Mouse (Mus musculus) left cerebral cortex, adult 2 months (tissue): ENCODE measurements around the gene Dnal1. TPM values are rescaled to one million over a fixed set of nuclear protein-coding genes. Genes with fewer than 3 reads are reported as not detected.

ENCODE experiments used
- DNase-seq, 2 experiments: peaks; one replicate each; pipeline ENCODE4 v3.0.0; 2021 to 2022; ENCODE audit warnings: low spot score in 2 of 2, mixed read lengths in 1 of 2; ENCODE audit errors: extremely low spot score in 1 of 2
- H3K27ac ChIP-seq: fragments of 200-600 bp; 2 replicates; pipeline ENCODE4 v1.8.1; 2022
- H3K4me3 ChIP-seq: fragments of 200-600 bp; 2 replicates; pipeline ENCODE4 v1.8.1; 2022
- CTCF ChIP-seq: fragments of 200-600 bp; IDR thresholded peaks from 2 replicates; pipeline ENCODE4 v1.8.1; 2022; ENCODE audit warnings: antibody characterized with exemption, mild to moderate bottlenecking, moderate library complexity
- intact Hi-C: fragments of 180-260 bp; cut with DNase I; formaldehyde crosslinking; loops from one replicate; pipeline ENCODE4 v1.15.1; 2025
- total RNA-seq, 2 experiments: library from RNA; stranded (reverse); gene quantifications; 2 replicates each; pipeline ENCODE4 v1.2.3; 2021

Dnal1 gene
- total RNA-seq, 2 experiments from 2014 or later: 94.4 to 103 TPM

GRCm38 (mm10) chr12:84154786-84155522 lies 40.8 kb downstream of the Dnal1 start:
- Histone ChIP-seq H3K27ac (no peak overlapping the region; the same call in 1 of the 2 replicates), H3K4me3 (no peak overlapping the region)
- DNase-seq: no peak
- no peak for TF ChIP-seq CTCF
- intact Hi-C loops: no loop called here

GRCm38 (mm10) chr12:84155523-84155871 lies 41.3 kb downstream of the Dnal1 start:
- intact Hi-C loops: no loop called here
- TF ChIP-seq CTCF: no peak
- no peak overlapping the region for H3K4me3 ChIP-seq
- DNase-seq: no peak
- H3K27ac ChIP-seq: no peak overlapping the region; the same call in 1 of the 2 replicates

GRCm38 (mm10) chr12:84156210-84156609 lies 42.0 kb downstream of the Dnal1 start:
- intact Hi-C loops: no loop called here
- TF ChIP-seq CTCF: no peak
- Histone ChIP-seq H3K27ac (no peak overlapping the region), H3K4me3 (no peak overlapping the region)
- no peak for DNase-seq

GRCm38 (mm10) chr12:84158156-84158555 lies 44.0 kb downstream of the Dnal1 start:
- no peak for DNase-seq
- Histone ChIP-seq H3K4me3 (no peak overlapping the region), H3K27ac (no peak overlapping the region)
- no peak for TF ChIP-seq CTCF
- intact Hi-C loops: no loop called here

- TF ChIP-seq CTCF: no peak
- Histone ChIP-seq H3K4me3 (no peak overlapping the region), H3K27ac (no peak overlapping the region)
- intact Hi-C loops: no loop called here
- no peak for DNase-seq
These were observed 46.3 kb downstream of the Dnal1 start for GRCm38 (mm10) chr12:84160491-84160890.

- DNase-seq: no peak
- H3K27ac ChIP-seq: no peak overlapping the region
- no peak overlapping the region for H3K4me3 ChIP-seq
- TF ChIP-seq CTCF: no peak
- intact Hi-C loops: no loop called here
These were observed 47.0 kb downstream of the Dnal1 start for GRCm38 (mm10) chr12:84161116-84161515.

- intact Hi-C loops: loop anchor here (2.0 kb wide), 1 partner anchor 87 kb away; no protein-coding TSS in a partner anchor
- Histone ChIP-seq H3K4me3 (no peak overlapping the region), H3K27ac (no peak overlapping the region)
- peak; percentile 39 for TF ChIP-seq CTCF
- DNase-seq: no peak
These were observed 47.7 kb downstream of the Dnal1 start for GRCm38 (mm10) chr12:84161616-84162433.

GRCm38 (mm10) chr12:84163133-84163532 lies 49.0 kb downstream of the Dnal1 start:
- peak; percentile 63 for TF ChIP-seq CTCF
- intact Hi-C loops: loop anchor here (2.0 kb wide), 1 partner anchor 86 kb away; no protein-coding TSS in a partner anchor
- no peak overlapping the region for H3K4me3 ChIP-seq
- H3K27ac ChIP-seq: no peak overlapping the region
- DNase-seq: no peak

- intact Hi-C loops: loop anchor here (2.0 kb wide), 1 partner anchor 85 kb away; no protein-coding TSS in a partner anchor
- no peak for DNase-seq
- H3K27ac ChIP-seq: no peak overlapping the region
- no peak overlapping the region for H3K4me3 ChIP-seq
- no peak for TF ChIP-seq CTCF
These were observed 49.5 kb downstream of the Dnal1 start for GRCm38 (mm10) chr12:84163586-84164110.

- intact Hi-C loops: no loop called here
These were observed 51.6 kb downstream of the Dnal1 start for GRCm38 (mm10) chr12:84165631-84166373.

GRCm38 (mm10) chr12:84170610-84171009 lies 56.4 kb downstream of the Dnal1 start:
- H3K27ac ChIP-seq: no peak overlapping the region
- intact Hi-C loops: no loop called here
- no peak overlapping the region for H3K4me3 ChIP-seq
- TF ChIP-seq CTCF: no peak
- DNase-seq: no peak

More at GRCm38 (mm10) chr12:84165631-84166373, 51.6 kb downstream of the Dnal1 start:
- no peak overlapping the region for H3K4me3 ChIP-seq
- TF ChIP-seq CTCF: no peak
- no peak for DNase-seq
- no peak overlapping the region for H3K27ac ChIP-seq

GRCm38 (mm10) chr12:84172216-84172615 lies 58.0 kb downstream of the Dnal1 start:
- no peak for TF ChIP-seq CTCF
- H3K4me3 ChIP-seq: no peak overlapping the region
- intact Hi-C loops: no loop called here
- H3K27ac ChIP-seq: no peak overlapping the region
- DNase-seq: no peak
